Mouse (Mus musculus) retina, adult 2 months (tissue): ENCODE measurements at regions not wholly inside any gene's neighbourhood (a gene's known extent, or its start where the extent isn't known, plus 50 kb on each side); places are given as distances from the start of the nearest gene placed in this dataset.

Experiments used
- DNase-seq: peaks from one replicate; pipeline ENCODE4 v3.0.0-alpha.2; 2012; ENCODE audit warnings: low read depth, low spot score

DNA sequence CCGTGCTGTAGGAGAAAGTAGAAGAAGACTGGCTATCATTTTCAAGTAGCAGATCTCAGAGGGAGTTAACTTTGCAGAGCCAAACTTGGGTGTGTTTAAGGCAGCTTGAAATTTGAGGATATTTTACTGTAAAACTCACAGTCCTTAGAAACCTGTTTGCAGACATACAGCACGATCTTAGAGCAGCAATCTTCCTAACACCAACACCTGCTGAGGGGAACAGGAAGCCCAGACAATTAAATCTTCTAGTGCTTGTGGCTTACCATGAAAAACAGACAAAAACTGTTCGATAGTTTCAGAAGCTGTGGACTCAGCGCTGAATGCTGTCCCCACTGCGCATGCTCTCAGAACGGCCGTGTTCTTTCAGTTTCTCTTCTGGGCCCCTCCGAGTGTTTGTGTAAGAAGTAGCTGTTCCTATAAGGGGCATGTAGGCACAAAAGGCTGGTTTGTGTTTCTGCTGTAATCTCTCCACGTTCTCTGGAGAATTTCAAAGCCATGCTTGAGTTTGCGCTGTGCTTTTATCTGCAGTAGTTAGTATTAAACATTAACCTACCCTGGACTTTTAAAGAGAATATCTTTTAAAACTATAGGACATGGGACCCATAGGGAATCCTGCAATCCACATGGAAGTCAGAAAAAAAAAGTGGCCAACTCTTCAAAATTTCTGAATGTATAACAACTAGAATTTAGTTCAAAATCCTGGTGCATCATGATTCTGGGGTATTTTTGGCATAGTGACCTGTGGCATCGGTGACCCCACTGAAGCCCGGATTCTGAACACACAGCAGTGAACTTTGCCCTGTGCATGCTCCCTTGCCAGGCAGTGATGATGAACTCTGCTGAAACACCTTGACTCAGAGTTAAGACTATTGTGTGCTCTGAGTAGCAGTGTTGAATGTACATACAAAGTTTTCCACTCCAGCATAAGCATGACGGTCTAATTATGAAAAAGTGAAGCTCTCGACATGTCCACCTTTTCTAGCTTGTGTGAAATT, 584.4 kb downstream of the Etnk1 start:
- no peak for DNase-seq

GRCm38 (mm10) chr6:143757462-143757861, 590.4 kb downstream of the Etnk1 start:
- no peak for DNase-seq

- DNase-seq = no peak
These were observed 601.1 kb downstream of the Etnk1 start for GRCm38 (mm10) chr6:143768115-143768514.
